Mouse (Mus musculus) testis, adult 10 weeks (tissue): ENCODE data around the gene Clic5. TPM values are rescaled to one million over a fixed set of nuclear protein-coding genes. Genes with fewer than 3 reads are reported as not detected.

Source experiments
- polyA plus RNA-seq: library from polyadenylated mRNA; stranded (reverse); fragments of 350-450 nt; fragmentation: Illumina TruSeq; extraction: RNeasy Lipid Tissue Mini Kit (QIAGEN cat#74804); gene quantifications from one replicate; pipeline ENCODE4 v1.2.3, GENCODE M21; 2014; ENCODE audit warnings: low read depth, low replicate concordance

Gene Clic5
- polyA plus RNA-seq, result 0.95 TPM

DNA sequence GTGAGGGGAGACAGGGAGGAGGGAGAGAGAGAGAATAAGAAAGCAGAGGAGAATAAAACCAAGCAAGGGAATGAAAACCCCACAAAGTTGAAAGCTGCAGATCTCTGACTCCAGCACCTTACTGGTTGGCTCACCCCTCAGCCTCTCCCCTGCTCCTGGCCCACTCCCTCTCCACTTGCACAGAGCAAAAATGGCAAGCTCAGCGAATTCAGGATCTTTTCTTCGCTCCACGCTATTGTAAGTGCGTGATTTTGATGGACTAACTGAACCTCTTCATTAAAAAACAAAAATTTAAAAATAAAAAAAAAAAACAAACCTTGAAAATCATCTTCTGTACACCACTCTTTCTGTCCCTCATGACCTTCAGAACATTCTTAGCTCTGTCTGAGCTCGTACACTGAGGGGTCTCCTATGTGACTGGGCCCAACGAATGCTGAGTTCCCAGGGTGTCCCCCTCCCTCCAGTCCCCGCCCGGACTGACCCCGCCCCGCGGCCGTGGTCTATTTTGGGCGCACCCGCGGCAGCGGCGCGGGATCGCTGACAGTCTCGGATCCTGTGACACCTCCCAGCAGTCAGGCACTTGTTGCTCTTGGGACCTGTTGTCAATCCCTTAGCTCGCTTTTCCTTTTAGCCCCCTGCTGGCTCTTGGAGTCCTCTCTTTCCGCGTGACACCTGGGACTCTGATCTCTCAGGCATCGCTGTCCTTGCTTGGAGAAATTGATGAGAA, at the start of gene Clic5:
Gene Clic5, plus strand, starts transcription at position 543 of the 727 bp plus-strand sequence.

Other genes with a start within 250 kb of the Clic5 start
- gene Enpp5, start 109.8 kb upstream of the Clic5 start, polyA plus RNA-seq, result 40.4 TPM
- gene Enpp4, start 82.8 kb upstream of the Clic5 start, polyA plus RNA-seq, result 24.4 TPM